Mouse (Mus musculus) frontal cortex, adult (tissue): ENCODE results near the gene Ftl1.
"Not testable (repeated sequence)": the region's sequence is repeated elsewhere in the genome, so short reads cannot be mapped to it uniquely, and the experiment has no call there.

Source experiments
- ATAC-seq: cut with Nextera tagmentation; 2 replicates; pipeline ENCODE4 v1.9.2; 2017; ENCODE audit warnings: mild to moderate bottlenecking, moderate library complexity, mixed read lengths; ENCODE audit not compliant: low TSS enrichment

The Ftl1 gene

GRCm38 (mm10) chr7:45476453-45476852 lies 16.8 kb upstream of the Ftl1 start:
- ATAC-seq = no peak

- ATAC-seq = peak; percentile 48; the same call in 1 of the 2 replicates
These were observed 15.7 kb upstream of the Ftl1 start for GRCm38 (mm10) chr7:45475291-45475969.

- peak; percentile 38; the same call in 1 of the 2 replicates for ATAC-seq
These were observed 11.2 kb upstream of the Ftl1 start for GRCm38 (mm10) chr7:45470869-45471268.

- ATAC-seq = no peak
These were observed 7.5 kb upstream of the Ftl1 start for GRCm38 (mm10) chr7:45467090-45467670.

- ATAC-seq = peak; percentile 35
These were observed 6.8 kb upstream of the Ftl1 start, which contains the start of gene Bax for GRCm38 (mm10) chr7:45466283-45467089. TSS of gene Bax (minus strand) at chr7:45466898.

GRCm38 (mm10) chr7:45465549-45465948 lies 5.9 kb upstream of the Ftl1 start:
- no peak for ATAC-seq

GRCm38 (mm10) chr7:45465112-45465511 lies 5.4 kb upstream of the Ftl1 start:
- no peak for ATAC-seq

GRCm38 (mm10) chr7:45463987-45464778 lies 4.5 kb upstream of the Ftl1 start:
- no peak for ATAC-seq

- not testable (repeated sequence) for ATAC-seq
These were observed 3.2 kb upstream of the Ftl1 start for GRCm38 (mm10) chr7:45462868-45463267.

- ATAC-seq = no peak
These were observed 2.6 kb upstream of the Ftl1 start for GRCm38 (mm10) chr7:45462325-45462724.

GRCm38 (mm10) chr7:45461781-45462180 lies 2.1 kb upstream of the Ftl1 start:
- no peak for ATAC-seq

- no peak for ATAC-seq
These were observed 1.6 kb upstream of the Ftl1 start for GRCm38 (mm10) chr7:45461326-45461725.

GRCm38 (mm10) chr7:45460860-45461314 lies 1.2 kb upstream of the Ftl1 start:
- no peak for ATAC-seq

GRCm38 (mm10) chr7:45460377-45460776 lies 693 bp upstream of the Ftl1 start:
- ATAC-seq = no peak

- ATAC-seq = peak; percentile 43
These were observed 728 bp downstream of the Ftl1 start for GRCm38 (mm10) chr7:45458748-45459563.

- no peak for ATAC-seq
These were observed 2.3 kb downstream of the Ftl1 start for GRCm38 (mm10) chr7:45457204-45458060.

- ATAC-seq = no peak
These were observed 2.9 kb downstream of the Ftl1 start for GRCm38 (mm10) chr7:45456721-45457203.

GRCm38 (mm10) chr7:45455932-45456696 lies 3.6 kb downstream of the Ftl1 start:
- no peak for ATAC-seq

GRCm38 (mm10) chr7:45454971-45455370 lies 4.7 kb downstream of the Ftl1 start:
- no peak for ATAC-seq
